Mouse (Mus musculus) left cerebral cortex, adult 8-10 months (tissue): ENCODE measurements at regions not wholly inside any gene's neighbourhood (a gene's known extent, or its start where the extent isn't known, plus 50 kb on each side); places are given as distances from the start of the nearest gene placed in this dataset.

Source experiments
- DNase-seq, 2 experiments: peaks; one replicate each; pipeline ENCODE4 v3.0.0; 2022; ENCODE audit warnings: low spot score in 2 of 2

- DNase-seq, result peak in 1 of 2 experiments; percentile 22
These were observed 413.4 kb upstream of the Impad1 start for GRCm38 (mm10) chr4:5206394-5207099.

GRCm38 (mm10) chr4:5205328-5206208 is 412.4 kb upstream of the Impad1 start:
- no peak for DNase-seq

GRCm38 (mm10) chr4:5194272-5194671 is 401.1 kb upstream of the Impad1 start:
- DNase-seq, result no peak

- DNase-seq, result no peak
These were observed 388.4 kb upstream of the Impad1 start for GRCm38 (mm10) chr4:5181591-5181990.

GRCm38 (mm10) chr4:5178991-5179693 is 386.0 kb upstream of the Impad1 start:
- DNase-seq, result no peak

GRCm38 (mm10) chr4:5165263-5165662 is 372.1 kb upstream of the Impad1 start:
- no peak for DNase-seq

GRCm38 (mm10) chr4:5160931-5161330 is 367.8 kb upstream of the Impad1 start:
- DNase-seq, result no peak

- DNase-seq, result no peak
These were observed 337.6 kb upstream of the Impad1 start for GRCm38 (mm10) chr4:5130726-5131125.

GRCm38 (mm10) chr4:5126059-5126458 is 332.9 kb upstream of the Impad1 start:
- no peak for DNase-seq

- no peak for DNase-seq
These were observed 305.3 kb upstream of the Impad1 start for GRCm38 (mm10) chr4:5098411-5098810.

GRCm38 (mm10) chr4:5078723-5079122 is 285.6 kb upstream of the Impad1 start:
- DNase-seq, result no peak

GRCm38 (mm10) chr4:5074754-5075153 is 281.6 kb upstream of the Impad1 start:
- DNase-seq, result peak in 1 of 2 experiments; percentile 14

- DNase-seq, result no peak
These were observed 278.1 kb upstream of the Impad1 start for GRCm38 (mm10) chr4:5071243-5071642.

- DNase-seq, result no peak
These were observed 266.3 kb upstream of the Impad1 start for GRCm38 (mm10) chr4:5059290-5059955.

- DNase-seq, result no peak
These were observed 236.8 kb upstream of the Impad1 start for GRCm38 (mm10) chr4:5029929-5030328.

- DNase-seq, result no peak
These were observed 194.3 kb upstream of the Impad1 start for GRCm38 (mm10) chr4:4987491-4987890.

- no peak for DNase-seq
These were observed 190.5 kb upstream of the Impad1 start for GRCm38 (mm10) chr4:4983474-4984194.

GRCm38 (mm10) chr4:4971800-4972319 is 178.7 kb upstream of the Impad1 start:
- no peak for DNase-seq

GRCm38 (mm10) chr4:4948956-4949355 is 155.8 kb upstream of the Impad1 start:
- peak in 1 of 2 experiments; percentile 8 for DNase-seq

GRCm38 (mm10) chr4:4944498-4944897 is 151.3 kb upstream of the Impad1 start:
- DNase-seq, result no peak
